Mouse (Mus musculus): ENCODE measurements around the gene Snrnp25. TPM values are rescaled to one million over a fixed set of nuclear protein-coding genes. Genes with fewer than 3 reads are reported as not detected.

Snrnp25 gene
- total RNA-seq, 2 experiments from 2014 or later, result 10.0 to 12.2 TPM

DNA sequence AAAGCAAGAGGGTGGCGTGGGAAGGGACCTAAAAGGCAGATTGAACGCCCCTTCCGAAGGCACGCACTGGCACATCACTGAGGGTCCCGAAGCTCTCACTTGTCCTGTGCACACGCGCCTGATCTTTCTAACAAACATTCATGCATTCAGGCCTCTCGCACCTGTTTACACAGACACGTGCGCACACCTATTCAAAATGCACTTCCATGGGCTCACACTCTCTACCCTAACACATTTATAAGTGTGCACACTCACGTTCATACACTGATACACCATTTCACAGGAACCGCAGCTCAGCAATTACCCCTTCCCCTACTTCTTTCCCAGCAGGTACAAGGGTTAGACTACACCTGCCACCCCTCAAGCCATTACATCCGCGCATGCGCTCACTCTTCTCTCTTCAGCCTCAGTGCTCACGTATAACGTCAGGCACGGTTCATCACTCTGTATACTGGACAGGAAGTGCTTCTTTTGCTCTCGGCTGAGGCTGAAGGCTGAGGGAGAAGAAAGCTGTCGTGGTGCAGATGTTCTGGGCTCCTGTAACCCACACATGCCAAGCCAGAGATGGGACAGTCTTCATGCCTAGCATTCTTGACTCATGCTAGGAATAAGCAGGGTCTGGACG is 17.5 kb downstream of the Snrnp25 start:
- no peak for DNase-seq (ENCODE audit: low spot score in 2 of 2)

DNA sequence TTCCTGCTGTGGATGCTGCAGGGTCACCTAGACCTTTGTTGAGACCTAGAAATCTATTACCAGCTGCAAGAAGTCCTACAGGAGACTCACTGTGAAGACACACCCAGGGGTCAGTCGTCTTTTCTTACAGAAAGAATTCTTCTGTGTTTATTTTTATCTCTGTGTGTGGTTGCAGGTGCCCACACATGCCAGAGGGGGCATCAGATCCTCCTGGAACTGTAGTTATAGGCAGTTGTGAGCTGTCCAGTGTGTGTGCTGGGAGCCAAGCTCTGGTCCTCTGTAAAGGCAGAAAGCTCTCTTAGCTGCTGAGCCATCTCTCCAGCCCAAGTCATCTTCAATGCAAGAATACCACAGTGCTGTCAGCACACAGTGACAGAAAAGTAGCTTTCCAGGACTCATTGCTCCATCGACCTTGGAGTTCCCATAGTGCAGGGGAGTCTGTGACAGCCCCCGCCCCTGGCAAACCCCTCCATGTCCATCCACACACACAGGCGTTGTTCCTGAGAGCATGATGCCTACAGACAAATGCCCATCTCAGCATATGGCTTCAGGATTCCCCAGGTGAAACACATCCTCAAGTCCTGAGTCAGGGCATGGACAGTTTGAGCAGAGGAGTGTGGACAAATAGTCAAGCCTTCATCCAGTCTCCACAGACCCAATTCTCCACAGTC is 18.2 kb downstream of the Snrnp25 start:
- DNase-seq (ENCODE audit: low spot score in 2 of 2), result no peak

DNA sequence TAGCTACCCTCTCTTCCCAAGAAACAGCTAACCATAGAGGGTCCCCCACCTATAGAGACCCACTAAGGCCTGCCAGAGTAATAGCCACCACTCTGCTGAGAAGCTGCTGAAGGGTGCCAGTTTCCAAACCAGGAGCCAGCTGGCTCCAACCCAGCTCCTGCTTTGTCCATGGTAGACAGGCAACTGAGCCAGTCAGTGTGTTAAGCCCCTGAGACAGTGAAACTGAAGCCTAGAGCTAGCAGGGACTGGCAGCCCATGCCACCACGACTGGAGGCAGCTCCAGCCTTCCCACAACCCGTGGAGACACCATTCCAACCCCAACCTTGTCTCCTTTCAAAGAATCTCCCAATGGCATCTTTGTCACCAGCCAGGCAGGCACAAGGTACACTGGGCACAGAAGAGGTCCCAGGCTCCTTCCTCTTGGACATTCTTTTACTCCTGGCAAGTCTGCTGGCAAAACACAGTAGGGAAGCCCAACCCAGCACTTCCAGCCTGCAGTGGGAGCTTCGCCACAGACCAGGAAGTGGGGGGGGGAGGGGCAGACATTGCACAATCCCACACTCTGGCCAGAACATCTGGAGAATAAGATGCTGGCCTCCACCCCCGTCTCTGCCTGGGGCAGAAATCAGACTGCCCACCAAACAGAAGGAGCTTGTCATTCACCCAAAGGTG is 19.4 kb downstream of the Snrnp25 start:
- DNase-seq (ENCODE audit: low spot score in 2 of 2), result peak; percentile 81 to 89

DNA sequence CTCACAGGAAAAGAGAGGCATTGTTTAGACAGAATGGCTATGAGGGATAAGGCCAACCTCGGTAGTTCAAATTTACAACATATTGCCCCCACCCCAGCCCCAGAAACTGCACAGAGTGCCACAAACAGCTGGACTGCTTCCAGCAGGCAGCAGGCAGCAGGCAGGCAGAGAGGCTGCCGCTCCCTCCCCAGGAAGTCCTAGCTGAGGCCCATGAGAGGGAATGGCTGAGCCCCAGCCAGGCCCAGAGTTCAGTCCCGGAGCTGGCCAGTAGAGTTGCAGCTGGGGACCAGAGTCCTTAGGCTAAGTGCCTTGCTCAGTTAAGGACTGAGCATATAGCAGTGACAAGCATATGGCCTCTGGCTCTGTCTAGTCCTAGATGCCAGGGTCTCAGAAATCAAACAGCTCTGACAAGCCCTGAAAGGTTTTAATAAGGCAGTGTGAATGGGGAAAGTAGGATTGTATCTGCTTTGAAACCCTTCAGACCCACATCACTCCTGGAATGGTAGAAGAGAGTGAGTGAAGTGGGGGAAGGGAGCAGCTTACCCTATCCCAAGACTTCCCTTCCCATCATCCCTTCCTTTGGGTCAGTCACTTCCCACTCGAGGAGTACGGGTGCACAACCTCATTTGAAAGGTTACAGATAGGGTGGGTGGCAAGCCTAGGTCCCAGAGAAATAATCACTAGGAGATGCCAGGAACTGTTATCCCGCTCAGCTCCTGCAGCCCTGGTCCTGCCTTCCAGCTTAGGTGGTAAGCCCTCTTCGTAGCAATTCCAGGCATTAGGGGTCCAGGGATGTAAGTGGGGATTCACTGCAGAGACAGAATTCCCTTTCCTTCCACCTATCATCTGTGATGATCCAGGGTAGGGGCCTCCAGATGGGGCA is 20.2 kb downstream of the Snrnp25 start:
- peak in 1 of 2 experiments; percentile 53 for DNase-seq (ENCODE audit: low spot score in 2 of 2)

DNA sequence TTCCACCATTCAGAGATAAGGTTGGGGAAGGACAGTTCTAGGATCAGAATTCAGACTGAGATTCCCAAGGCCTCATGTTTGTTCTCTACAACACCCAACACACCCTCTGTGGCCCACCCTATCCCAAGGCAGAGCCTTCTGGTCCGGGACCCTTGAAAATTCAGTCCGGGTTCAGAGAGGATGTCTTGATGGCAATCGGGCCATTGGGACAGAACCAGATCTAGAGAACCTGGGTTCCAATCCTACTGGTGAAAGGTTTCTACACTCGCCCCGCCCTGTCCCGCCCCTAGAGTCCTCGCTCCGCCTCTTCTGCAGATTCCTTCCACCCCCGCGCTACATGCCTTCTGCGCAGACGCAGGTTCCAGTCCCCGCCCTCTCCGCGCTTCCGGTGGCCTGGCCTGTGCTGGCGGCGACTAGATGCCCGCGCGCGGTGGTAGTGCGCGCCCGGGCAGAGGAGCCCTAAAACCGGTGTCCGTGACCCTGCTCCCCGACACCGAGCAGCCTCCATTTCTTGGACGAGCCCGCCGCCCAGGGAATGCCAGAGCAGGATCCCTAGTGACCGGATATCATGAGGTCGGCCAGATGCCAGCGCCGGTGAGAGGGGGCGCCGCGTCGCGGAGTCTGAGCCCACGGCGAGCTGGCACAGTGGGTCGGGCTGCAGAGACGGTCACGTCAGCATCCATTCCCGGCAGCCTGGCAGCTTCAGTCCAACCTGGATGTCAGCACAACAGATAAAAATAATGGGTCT is 21.1 kb downstream of the Snrnp25 start, which contains the start of gene Mpg:
Gene Mpg (plus strand): TSS at position 382 of the 748 bp plus-strand sequence.
- peak; percentile 84 to 89 for DNase-seq (ENCODE audit: low spot score in 2 of 2)

DNA sequence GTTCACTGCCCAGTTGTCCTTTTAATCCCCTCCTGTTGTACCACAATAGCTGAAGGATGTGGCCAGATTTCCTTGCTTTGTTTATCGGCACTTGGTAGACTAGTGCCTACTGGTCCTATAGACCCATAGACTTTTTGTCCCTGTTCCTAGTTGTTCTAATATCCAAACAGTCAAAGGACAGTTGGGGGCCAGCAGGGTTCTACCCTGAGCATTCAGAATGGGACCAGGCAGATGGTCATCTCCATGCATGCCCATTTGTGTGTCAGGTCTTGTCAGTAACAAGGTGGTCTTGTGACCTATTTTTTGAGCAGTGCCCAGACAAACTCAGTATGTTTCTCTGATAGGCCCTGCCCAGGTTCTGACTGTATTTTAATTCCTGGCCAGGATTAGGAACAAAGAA is 21.8 kb downstream of the Snrnp25 start:
- DNase-seq (ENCODE audit: low spot score in 2 of 2), result no peak

DNA sequence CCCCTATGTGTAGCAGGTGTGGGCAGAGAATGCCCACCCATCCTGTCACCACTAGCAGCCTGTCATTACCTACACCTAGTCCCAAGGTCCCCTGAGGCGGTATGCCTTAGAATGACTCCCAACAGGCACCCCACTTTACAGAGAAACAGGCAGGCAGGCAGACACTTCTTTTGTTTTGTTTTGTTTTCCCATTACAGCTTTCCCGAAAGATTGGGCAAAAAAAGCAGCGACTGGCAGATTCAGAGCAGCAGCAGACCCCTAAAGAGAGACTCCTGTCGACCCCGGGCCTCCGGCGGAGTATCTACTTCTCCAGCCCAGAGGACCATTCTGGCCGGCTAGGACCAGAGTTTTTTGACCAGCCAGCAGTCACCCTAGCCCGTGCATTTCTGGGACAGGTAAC is 22.3 kb downstream of the Snrnp25 start:
- DNase-seq (ENCODE audit: low spot score in 2 of 2), result no peak

DNA sequence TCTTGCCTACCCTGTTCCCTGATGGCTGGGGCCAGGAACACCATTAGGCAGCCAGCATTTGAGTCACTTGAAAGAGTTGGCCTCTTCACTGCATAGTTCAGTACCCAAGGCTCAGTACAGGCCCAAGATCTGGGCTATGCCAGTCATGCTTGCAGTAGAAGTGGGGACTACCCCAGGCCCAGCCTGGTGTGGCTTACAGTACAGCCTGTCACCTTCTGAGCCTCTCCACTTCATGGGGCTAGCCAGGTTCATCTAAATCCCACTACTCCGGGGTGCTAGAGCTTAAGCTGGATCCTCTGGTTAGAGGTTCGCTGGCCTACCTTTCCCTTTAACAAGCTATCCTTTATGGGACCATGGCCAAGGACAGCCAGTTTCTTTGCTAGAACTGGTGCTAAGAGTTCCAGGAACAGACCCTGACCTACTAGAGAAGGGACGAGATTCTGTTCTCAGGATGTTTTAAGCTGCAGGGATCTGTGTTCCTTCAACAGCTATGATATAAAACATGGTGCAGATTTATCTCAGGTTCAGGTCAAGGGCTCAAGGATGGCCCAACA is 23.2 kb downstream of the Snrnp25 start:
- DNase-seq (ENCODE audit: low spot score in 2 of 2), result no peak

DNA sequence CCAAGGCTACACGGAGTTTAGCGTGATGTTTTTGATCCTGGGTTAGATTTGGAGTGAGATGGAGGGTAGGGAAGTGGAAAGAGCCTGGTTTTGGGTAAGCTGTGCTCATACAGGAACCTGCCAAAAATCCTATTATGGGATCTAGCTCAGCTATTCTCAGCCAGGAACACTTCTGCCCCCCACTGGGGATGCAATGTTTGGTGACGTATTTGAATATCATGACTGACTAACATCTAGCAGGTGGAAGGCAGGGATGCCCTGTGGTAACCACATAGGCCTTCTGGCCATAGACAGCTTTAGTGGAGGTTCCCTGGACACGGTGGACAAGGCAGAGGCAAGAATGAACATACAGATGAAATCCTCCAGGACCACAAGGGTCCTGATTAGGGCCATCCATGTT is 25.0 kb downstream of the Snrnp25 start:
- no peak for DNase-seq (ENCODE audit: low spot score in 2 of 2)

DNA sequence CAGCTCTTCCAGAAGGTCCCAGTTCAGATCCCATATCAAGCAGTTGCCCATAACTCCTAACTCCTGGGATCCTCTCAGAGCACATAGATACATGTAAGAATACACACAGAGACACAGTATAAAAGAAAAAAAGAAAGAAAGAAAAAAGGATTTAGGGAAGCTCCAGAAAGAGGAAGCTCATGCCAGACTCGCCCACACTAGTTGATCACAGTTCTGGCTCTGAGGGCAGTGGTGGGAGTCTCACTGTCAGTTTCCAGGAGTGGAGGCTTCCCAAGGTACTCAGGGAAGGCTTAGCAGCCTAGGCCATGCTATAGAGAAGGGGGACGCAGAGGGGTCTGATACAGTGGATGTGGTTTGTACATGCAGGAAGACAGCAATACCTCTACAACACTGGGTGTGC is 25.9 kb downstream of the Snrnp25 start:
- DNase-seq (ENCODE audit: low spot score in 2 of 2), result no peak

DNA sequence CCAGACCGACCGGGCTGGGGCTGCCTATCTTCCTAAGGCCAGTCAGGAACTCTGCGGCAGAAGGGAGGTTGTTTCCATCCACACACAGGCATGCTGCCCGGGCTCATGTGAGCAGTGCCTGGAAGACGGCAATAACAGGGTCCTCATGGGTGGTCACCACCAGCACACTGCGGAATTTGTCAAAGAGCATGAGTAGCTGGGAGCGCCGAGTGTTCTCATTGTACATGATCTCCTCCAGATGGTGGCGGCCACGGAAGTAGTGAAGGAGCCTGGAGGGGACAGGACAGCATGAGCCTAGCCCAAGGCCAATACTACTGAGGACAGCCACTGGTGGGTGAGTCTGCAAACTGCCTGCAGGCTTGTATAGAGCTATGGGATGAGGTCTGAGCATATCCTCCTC is 27.6 kb downstream of the Snrnp25 start:
- DNase-seq (ENCODE audit: low spot score in 2 of 2), result no peak

DNA sequence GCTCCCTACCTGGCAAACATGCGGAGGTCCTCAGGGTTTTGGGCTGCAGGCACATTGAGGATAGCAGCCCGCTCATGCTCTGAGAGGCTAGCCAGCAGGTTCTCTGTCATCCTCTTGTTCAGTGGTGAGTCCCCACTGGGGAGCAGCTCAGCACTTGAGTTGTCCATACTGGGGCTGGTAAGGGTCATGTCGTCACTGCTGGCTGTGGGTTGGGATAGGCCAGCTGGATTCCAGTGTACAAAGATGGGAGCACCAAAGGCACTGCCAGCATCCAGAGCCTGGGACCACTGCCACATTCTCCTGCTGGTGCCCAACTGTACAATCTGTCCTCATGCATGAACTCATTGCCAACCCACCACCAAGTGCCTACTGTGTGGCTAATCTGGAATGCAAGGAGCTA is 28.7 kb downstream of the Snrnp25 start:
- peak in 1 of 2 experiments; percentile 47 for DNase-seq (ENCODE audit: low spot score in 2 of 2)

DNA sequence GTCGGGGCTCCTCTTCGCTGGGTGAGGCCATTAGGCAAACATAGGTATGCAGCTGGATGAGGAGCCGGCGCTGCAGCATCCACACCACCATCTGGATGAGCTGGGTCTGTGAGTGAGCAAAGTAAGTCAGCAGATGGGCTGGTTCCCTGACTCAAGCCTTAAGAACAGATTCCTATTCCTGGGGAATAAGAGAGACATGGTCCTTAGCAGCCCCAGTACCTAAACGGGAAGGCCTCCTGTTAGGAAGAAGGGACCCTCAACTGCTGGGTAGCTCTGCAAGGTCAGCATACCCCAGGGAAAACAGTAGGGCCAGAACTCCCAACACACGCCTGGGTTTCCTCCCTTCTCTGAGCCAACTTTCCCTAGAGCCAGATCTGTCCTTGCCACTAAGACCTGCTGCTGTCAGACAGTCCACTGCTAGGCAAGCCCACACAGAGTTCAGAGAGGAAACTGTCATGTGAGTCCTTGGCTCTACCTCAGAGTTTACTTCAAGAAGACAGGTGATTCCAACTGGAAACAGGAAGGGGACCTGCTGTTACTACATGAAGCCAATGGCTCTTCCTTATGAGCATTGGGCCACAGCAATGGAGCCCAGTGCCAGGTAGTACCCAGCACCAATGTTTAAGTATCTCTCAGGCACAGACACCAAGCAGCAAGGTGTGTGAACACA is 29.7 kb downstream of the Snrnp25 start:
- DNase-seq (ENCODE audit: low spot score in 2 of 2), result no peak

DNA sequence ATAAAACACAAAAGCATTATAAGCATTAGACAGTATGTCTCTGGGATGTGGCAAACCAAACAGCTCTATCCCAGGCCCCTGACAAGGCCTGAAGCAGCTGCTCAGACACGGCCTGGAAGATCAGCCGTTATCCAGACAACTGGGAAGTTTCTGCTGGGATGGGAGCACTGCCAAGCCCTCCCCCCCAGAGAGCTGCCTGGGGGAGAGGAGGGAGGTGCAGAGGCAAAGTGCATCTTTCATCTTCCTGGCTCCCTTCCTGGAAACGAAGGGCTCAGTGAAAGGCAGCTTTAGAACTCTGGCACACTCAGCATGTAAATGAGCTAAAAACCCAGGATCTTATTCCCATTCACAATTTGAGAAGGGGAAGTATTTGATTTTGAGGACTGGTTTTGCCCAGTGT is 30.4 kb downstream of the Snrnp25 start:
- DNase-seq (ENCODE audit: low spot score in 2 of 2), result peak; percentile 76 to 88

DNA sequence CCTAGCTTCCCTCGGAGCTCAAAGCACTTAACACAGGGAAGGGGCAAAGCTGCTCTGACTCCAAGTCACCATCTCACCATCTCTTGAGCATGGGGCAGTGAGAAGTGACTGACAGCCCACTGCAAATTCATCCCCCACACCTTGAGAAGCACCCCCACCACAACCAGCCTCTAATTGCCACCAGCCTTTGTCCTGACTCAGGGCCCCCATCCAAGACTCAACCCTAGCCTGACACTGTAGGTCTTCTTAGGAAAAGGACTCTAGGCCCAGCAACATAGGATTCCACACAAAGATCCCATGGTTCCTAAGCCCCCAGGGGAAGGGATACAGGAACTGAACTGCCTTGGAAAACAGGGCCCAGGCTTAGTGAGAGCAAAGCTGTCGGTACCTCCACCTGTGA is 30.9 kb downstream of the Snrnp25 start:
- DNase-seq (ENCODE audit: low spot score in 2 of 2), result no peak

DNA sequence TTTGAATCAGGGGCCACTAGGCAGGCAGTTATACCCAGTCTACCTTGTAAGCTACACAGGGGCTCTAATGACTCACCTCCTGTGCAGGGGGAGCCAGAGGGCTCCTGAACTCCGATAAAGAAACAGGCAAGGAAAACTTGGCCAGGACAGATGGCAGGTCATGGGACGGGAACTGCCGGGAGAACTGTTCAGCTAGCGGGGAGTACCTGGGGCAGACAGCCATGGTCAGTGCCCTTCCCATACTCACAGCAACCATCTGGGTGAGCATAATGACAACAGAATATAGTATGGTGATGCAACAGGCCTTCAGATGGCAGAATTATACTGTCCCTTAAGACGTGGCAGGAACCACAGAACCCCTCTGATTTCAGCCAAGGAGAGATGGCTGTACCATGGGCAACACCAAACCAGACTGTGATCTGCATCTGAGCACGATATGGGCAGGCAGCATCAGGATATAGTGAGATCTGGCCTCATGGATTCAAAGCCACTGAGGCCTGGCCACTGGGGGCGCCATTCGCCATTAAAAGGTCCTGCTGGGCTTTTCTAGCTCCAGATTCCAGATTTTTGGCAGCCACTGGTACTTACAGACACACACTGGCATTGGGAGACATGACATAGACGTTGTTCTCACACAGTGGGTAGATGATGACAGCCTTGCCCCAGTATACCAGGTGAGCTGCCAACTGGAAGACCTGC is 31.6 kb downstream of the Snrnp25 start:
- peak in 1 of 2 experiments; percentile 76 for DNase-seq (ENCODE audit: low spot score in 2 of 2)

DNA sequence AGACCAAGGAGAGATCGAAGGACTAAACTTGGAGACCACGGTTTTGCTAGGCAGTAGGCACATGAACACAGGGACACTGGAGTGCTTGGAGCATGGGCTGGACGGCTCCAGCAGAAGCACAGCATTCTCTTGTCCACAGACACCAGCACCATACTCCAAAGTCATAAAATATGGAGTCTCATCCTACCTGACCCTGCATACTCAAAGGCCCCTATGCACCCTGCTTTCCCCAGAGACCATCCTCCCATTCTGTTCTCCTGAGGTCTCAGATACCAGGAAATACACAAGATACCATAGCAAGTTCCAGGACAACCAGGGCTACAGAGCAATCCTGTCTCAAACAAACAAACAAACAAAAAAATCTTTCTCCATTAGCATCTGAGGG is 32.2 kb downstream of the Snrnp25 start:
- DNase-seq (ENCODE audit: low spot score in 2 of 2), result no peak

DNA sequence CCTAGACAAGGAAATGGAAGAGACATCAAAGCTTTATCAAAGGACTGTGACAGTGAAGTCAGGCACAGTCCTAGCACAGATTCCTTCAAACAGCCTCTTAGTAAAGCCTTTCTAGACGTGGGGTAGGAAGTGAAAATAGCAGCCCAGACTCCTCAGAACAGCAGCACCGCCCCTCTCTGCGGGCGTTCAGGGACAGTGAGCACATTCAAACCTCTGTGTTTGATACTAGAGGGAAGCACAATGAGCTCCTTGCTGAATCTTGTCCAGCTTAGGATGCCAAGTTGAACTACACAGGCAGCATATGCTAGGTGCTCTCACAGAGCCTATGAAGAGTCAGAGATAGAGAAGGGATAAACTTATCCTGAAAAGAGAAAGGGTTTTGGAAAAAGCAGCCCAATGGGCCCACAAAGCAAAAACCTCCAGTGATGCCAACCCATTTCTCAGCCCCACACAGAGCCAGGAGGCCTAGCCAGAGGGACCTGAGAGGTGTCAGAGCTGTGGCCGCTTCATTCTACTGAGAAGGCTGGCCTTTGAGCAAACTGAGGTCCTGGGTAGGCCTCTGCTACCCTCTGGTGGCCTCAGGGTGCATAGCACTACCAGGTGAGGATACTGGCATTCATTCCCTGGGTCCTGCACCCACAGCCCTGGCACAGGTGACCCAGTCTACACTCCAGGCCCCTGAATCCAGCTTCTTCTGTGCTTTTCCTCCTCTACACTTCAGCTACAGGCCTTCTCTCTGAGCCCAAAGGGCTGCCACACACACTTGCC is 33.1 kb downstream of the Snrnp25 start:
- DNase-seq (ENCODE audit: low spot score in 2 of 2), result peak in 1 of 2 experiments; percentile 58

Data from gastrocnemius, postnatal 4 days (tissue).